Mouse (Mus musculus) ES-Bruce4 (cell line): ENCODE data around the gene Ttc22.

Source experiments
- CTCF ChIP-seq: IDR thresholded peaks from one replicate; pipeline ENCODE4 v1.8.1; 2011; ENCODE audit warnings: low read depth, low read length
- EP300 ChIP-seq: IDR thresholded peaks from 2 replicates; pipeline ENCODE4 v1.6.1; 2011; ENCODE audit warnings: low read depth, low read length; ENCODE audit not compliant: insufficient read depth
- POLR2A ChIP-seq: IDR thresholded peaks from one replicate; pipeline ENCODE4 v1.8.1; 2011; ENCODE audit warnings: low read length; ENCODE audit not compliant: insufficient read depth

DNA sequence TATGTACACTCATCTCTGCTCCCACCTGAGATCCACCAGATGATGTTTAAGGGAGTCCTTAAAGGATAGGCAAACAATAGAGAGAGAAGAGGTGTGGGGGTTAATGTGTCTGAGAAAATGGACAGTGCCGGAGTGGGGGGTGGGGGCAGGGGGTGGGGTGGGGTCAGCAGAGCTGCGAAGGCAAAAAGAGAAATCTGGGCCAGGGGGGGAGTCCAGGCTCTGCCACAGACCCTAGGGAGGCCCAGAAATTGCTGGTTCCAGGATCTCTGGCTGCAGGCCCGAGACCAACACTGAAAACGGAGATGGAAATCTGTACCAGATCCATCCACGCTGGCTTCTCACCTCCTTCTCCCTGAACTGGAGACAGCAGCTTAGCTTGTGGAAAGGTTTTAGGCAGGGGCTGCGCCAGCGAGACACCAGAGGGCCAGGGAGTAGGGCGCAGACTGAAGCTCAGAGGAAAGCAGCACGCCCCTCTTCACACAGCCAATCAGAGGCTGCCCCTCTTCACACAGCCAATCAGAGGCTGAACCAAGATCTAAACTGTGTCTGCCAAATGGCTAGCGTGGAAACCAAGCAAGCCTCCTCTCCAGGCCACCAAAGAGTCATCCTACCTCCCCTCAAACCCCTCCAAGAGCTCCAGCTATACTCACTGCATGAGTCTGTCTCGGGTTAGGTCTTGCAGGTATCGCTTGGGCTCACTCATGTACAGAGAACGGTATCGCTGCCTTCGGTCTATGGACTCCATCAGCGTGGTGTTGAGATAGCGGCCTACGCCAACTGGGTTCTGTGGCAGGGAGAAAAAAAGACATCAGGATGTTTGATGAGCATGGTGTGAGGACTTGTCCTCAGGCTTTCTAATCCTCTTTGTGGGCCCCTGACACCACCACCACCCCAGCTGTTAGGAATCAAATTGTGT is 15.3 kb upstream of the Ttc22 start:
- TF ChIP-seq CTCF (no peak), POLR2A (peak; percentile 7), EP300 (no peak)
